In genomic region chr17:80278255-80278654, GRCm38 (mm10) we compare ENCODE assay signal across 15 mouse cellular contexts.
"Had no signal": no experiment of that assay in that cellular context is flagged by ENCODE, and none has a peak within 500 bp of the region (broad histone marks: within the 10 kb centered on the region; RNA-seq: fewer than 3 reads in every experiment).

No protein-coding gene starts in this region.

- H3K4me2 ChIP-seq: hindbrain, embryonic 15.5 days; liver, embryonic 13.5 days; lung, embryonic 15.5 days; midbrain, embryonic 13.5 days had no signal

- H3K4me3 ChIP-seq: hindbrain, embryonic 15.5 days; left cerebral cortex, adult 2 months; liver, embryonic 13.5 days; lung, embryonic 15.5 days; midbrain, embryonic 13.5 days had no signal

- H3K27ac ChIP-seq: hindbrain, embryonic 15.5 days; kidney, postnatal 0 days; left cerebral cortex, adult 2 months; liver, embryonic 13.5 days; lung, embryonic 15.5 days; macrophage; midbrain, embryonic 13.5 days; stomach, postnatal 0 days had no signal

- H3K9ac ChIP-seq: hindbrain, embryonic 15.5 days; liver, embryonic 13.5 days; lung, embryonic 15.5 days; midbrain, embryonic 13.5 days had no signal

- DNase-seq: kidney, adult 2 months; kidney, postnatal 36 days; layer of hippocampus, postnatal 36 days; liver, embryonic 13.5 days; thymus, adult 2 months; thymus, postnatal 14 days; thymus, postnatal 4 days had no signal

- H3K9me3 ChIP-seq: hindbrain, embryonic 15.5 days; liver, embryonic 13.5 days; lung, embryonic 15.5 days; midbrain, embryonic 13.5 days had no signal

- H3K4me1 ChIP-seq: hindbrain, embryonic 15.5 days; liver, embryonic 13.5 days; lung, embryonic 15.5 days; midbrain, embryonic 13.5 days had no signal

- ATAC-seq: intestine, postnatal 0 days; midbrain, embryonic 13.5 days had no signal

- H3K27me3 ChIP-seq: hindbrain, embryonic 15.5 days; liver, embryonic 13.5 days; lung, embryonic 15.5 days; midbrain, embryonic 13.5 days had no signal
